Mouse (Mus musculus): ENCODE data around the gene Bag1. TPM values are rescaled to one million over a fixed set of nuclear protein-coding genes. Genes with fewer than 3 reads are reported as not detected.

Gene Bag1
- polyA plus RNA-seq, 1 experiment from 2014 or later, result 239 TPM

DNA sequence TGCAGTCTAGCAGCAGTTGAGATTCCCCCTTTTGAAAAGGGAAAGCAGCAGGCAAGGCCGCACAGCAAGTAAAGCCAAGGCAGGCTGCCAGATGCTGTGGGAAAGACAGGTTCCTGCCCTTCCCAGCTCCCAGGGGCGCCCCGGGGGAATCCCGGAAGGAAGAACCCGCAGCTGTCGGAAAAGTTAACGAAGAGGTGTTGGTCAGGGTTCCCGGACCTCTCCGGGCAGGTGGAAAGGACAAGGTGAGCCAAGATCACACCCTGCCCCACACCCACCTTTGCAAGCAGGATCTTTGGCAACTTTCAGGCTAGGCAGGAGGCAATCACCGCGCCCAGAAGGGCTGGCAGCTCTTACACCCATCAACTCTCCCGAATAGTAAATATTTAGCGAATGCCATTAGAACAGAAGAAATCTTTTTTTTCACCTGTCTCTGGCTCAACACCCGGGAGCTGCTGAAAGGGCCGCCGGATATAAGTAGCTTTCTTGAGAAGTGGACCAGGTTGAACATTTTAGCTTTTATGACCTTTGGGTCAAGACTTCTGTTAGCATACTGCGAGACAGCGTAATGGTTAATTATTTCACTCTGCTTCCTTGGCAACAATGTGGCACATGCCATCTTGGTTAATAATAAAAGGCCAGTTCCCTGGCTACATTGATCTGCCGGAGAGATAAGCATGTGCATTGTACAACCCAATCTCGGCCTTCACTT is 39.7 kb downstream of the Bag1 start:
- H3K27me3 ChIP-seq, result no peaks in the 10 kb centered on the region
- no peak for ATAC-seq (ENCODE audit: insufficient number of reproducible peaks, insufficient read depth, low FRiP score, low TSS enrichment, low read depth)
- no peaks in the 10 kb centered on the region for H3K4me1 ChIP-seq (replicated peaks)
- H3K4me3 ChIP-seq (replicated peaks), result no peak overlapping the region
- no peaks in the 10 kb centered on the region for H3K9me3 ChIP-seq
- WGBS, result 38% methylated on average over 20 of the region's 20 CpGs
- H3K36me3 ChIP-seq, result no peaks in the 10 kb centered on the region
- H3K9ac ChIP-seq (replicated peaks), result no peak overlapping the region
- no peak overlapping the region for H3K4me2 ChIP-seq
- H3K27ac ChIP-seq, result no peak overlapping the region

DNA sequence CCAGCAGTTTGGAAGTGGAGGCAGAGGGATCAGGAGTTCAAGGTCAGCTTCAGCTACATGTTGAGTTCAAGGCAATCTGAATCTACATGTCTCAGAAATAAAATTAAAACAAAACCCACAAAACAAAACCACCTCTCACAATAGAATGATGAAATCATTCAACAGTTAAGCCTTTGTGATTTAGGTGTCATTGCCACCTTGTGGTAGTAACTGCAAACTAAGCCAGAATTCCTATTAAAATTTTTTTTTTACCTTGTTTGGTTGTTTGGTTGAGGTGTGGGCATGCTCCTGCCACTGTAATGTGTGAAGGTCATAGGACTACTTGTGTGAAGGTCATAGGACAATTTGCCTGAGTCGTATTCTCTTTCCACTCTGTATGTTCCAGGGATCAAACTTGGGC is 41.8 kb downstream of the Bag1 start:
- whole genome bisulfite sequencing, result 70% methylated on average over 1 of the region's 1 CpGs
- Histone ChIP-seq H3K4me3 (replicated peaks) (no peak overlapping the region), H3K9ac (replicated peaks) (no peak overlapping the region), H3K4me2 (no peak overlapping the region), H3K27ac (no peak overlapping the region), H3K4me1 (replicated peaks) (no peaks in the 10 kb centered on the region), H3K36me3 (no peaks in the 10 kb centered on the region), H3K9me3 (no peaks in the 10 kb centered on the region), H3K27me3 (no peaks in the 10 kb centered on the region)
- ATAC-seq (ENCODE audit: insufficient number of reproducible peaks, insufficient read depth, low FRiP score, low TSS enrichment, low read depth), result no peak

DNA sequence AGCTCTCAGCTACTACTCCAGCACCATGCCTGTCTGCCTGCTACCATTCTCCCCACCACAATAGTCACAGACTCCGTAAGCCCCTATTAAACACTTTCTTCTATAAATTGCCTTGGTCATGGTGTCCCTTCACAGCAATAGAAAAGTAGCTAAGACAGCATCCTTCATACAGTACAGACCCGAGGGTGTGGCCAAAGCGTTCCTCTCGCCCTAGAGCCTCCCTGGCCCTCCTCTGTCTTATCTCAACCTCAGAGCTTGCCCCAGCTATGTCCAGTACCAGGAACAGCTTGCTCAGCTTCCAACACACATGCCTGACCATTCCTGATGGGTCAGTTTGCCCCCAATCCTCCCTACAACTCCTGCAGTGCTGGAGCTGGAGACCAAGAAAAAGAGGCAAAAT is 47.5 kb downstream of the Bag1 start:
- ATAC-seq (ENCODE audit: insufficient number of reproducible peaks, insufficient read depth, low FRiP score, low TSS enrichment, low read depth), result no peak
- no peak overlapping the region for H3K4me3 ChIP-seq (replicated peaks)

DNA sequence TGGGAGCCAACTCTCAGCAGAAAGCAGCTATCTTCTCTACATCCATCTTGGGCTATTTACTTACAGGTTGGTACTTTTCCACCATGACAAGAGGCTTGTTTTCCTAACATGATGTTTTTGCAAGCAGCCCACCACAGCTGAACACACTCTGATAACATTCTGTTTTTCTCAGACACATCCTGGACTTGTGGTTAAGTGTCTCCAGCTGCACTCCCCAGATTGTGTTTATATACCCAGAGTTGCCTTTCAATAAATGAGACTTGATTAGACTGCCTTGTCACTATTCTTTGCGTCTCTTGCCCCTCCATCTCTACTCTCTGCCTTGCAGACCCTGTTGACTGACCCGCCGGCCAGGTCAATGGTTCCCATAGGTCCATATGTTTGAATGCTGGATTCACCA is 48.0 kb downstream of the Bag1 start:
- Histone ChIP-seq H3K9ac (replicated peaks) (no peak overlapping the region), H3K4me2 (no peak overlapping the region), H3K4me3 (replicated peaks) (no peak overlapping the region), H3K27me3 (no peaks in the 10 kb centered on the region), H3K9me3 (no peaks in the 10 kb centered on the region), H3K4me1 (replicated peaks) (peaks cover 9% of the 10 kb centered on the region; the same call in 1 of the 2 replicates), H3K27ac (no peak overlapping the region), H3K36me3 (no peaks in the 10 kb centered on the region)
- no peak for ATAC-seq (ENCODE audit: insufficient number of reproducible peaks, insufficient read depth, low FRiP score, low TSS enrichment, low read depth)
- 93% methylated on average over 3 of the region's 3 CpGs for WGBS

More for the DNA sequence above, 47.5 kb downstream of the Bag1 start:
- H3K27me3 ChIP-seq, result no peaks in the 10 kb centered on the region
- WGBS, result 89% methylated on average over 4 of the region's 4 CpGs
- H3K36me3 ChIP-seq, result no peaks in the 10 kb centered on the region
- H3K4me2 ChIP-seq, result no peak overlapping the region
- peaks cover 9% of the 10 kb centered on the region; the same call in 1 of the 2 replicates for H3K4me1 ChIP-seq (replicated peaks)
- no peak overlapping the region for H3K9ac ChIP-seq (replicated peaks)
- no peaks in the 10 kb centered on the region for H3K9me3 ChIP-seq
- H3K27ac ChIP-seq, result no peak overlapping the region

DNA sequence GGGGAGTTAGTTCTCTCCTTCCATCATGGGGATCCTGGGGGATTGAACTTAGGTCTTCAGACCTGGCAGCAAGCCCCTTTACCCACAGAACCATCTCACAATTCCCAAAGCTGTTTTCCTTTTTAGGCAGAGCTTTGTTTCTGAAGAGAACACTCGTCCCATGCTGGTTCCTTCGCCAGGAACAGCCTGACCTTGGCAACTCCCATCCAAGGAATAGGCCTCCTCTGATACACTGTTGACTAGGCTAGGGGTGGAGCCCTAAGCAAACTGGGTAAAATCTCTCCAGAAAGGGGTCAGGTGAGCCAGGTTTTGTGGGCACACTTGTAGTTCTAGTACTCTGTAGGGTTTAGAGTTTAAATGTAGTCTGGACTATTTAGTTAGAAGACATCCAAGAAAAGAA is 48.8 kb downstream of the Bag1 start:
- Histone ChIP-seq H3K4me3 (replicated peaks) (no peak overlapping the region), H3K36me3 (no peaks in the 10 kb centered on the region), H3K9ac (replicated peaks) (no peak overlapping the region), H3K27ac (no peak overlapping the region), H3K4me2 (no peak overlapping the region), H3K4me1 (replicated peaks) (peaks cover 9% of the 10 kb centered on the region; the same call in 1 of the 2 replicates), H3K9me3 (no peaks in the 10 kb centered on the region), H3K27me3 (no peaks in the 10 kb centered on the region)
- ATAC-seq (ENCODE audit: insufficient number of reproducible peaks, insufficient read depth, low FRiP score, low TSS enrichment, low read depth), result no peak
- WGBS, result 73% methylated on average over 2 of the region's 2 CpGs

DNA sequence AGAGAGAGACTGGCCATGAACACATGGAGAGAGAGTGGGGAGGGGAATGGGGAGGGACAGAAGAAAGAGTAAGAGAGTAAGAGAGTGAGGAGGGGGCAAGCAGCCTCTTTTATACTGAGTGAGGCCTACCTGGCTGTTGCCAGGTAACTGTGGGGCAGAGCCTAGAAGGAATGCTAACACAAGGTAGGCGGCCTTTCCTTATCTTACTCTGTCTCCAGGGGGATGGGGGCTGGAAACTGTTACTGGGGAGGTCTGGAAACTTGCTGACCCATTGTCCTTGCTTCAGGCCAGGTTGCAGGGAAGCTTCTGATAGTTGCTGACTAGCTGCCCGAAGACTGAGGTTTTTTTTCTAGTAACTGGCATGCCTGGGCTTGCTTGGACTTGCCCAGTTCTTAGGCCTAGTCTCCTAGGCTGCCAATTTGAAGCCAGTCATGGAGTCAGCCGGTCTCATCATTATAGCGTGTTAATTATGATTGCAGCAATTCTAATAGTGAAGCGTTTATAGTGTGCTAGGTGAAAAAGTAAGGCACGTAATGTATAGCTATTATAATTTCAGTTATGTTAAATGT is 49.5 kb downstream of the Bag1 start:
- Histone ChIP-seq H3K4me1 (replicated peaks) (peaks cover 9% of the 10 kb centered on the region; the same call in 1 of the 2 replicates), H3K27ac (no peak overlapping the region), H3K4me3 (replicated peaks) (no peak overlapping the region), H3K9me3 (no peaks in the 10 kb centered on the region), H3K27me3 (no peaks in the 10 kb centered on the region), H3K36me3 (no peaks in the 10 kb centered on the region), H3K9ac (replicated peaks) (no peak overlapping the region), H3K4me2 (no peak overlapping the region)
- ATAC-seq (ENCODE audit: insufficient number of reproducible peaks, insufficient read depth, low FRiP score, low TSS enrichment, low read depth), result no peak
- WGBS, result 79% methylated on average over 6 of the region's 6 CpGs

DNA sequence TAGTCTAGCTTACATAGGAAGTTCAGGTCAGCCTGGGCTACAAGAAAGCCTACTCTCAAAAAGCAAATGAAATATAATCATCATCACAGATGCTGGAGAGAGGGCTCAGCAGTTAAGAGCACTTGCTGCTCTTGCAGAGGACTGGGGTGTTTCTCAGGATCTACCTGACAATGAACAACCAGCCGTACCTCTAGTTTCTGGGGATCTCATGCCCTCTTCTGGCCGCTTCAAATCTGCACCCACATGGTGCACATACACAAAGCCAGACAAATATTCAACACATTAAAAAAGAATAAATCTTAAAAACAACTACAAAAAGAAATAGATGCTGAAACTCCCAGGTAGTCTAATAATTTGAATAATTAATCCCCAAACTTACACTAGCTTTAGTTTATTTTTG is 52.4 kb downstream of the Bag1 start:
- Histone ChIP-seq H3K27ac (no peak overlapping the region), H3K27me3 (no peaks in the 10 kb centered on the region), H3K36me3 (no peaks in the 10 kb centered on the region), H3K9me3 (no peaks in the 10 kb centered on the region), H3K4me1 (replicated peaks) (peaks cover 9% of the 10 kb centered on the region; the same call in 1 of the 2 replicates), H3K4me3 (replicated peaks) (no peak overlapping the region), H3K4me2 (no peak overlapping the region), H3K9ac (replicated peaks) (no peak overlapping the region)
- WGBS, result 94% methylated on average over 2 of the region's 2 CpGs
- ATAC-seq (ENCODE audit: insufficient number of reproducible peaks, insufficient read depth, low FRiP score, low TSS enrichment, low read depth), result no peak

DNA sequence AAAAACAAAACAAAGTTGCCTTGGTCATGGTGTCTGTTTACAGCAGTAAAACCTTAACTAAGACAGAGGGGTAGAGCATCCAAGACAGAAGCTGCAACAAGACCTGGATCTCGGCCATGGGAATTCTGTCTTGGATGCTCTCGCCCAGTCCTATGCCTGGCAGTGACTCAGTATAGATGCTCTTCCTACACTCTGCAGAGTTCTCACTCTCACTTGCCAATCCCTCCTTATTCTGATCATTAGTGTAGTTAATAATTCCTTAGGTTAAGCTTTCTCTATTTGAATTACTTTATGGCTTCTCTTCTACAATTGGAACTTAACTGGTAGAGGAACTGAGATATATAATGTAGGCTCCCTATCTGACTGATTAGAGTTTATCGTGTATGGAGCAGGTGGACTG is 53.0 kb downstream of the Bag1 start:
- Histone ChIP-seq H3K9me3 (no peaks in the 10 kb centered on the region), H3K9ac (replicated peaks) (no peak overlapping the region), H3K4me3 (replicated peaks) (no peak overlapping the region), H3K4me2 (no peak overlapping the region), H3K27ac (no peak overlapping the region), H3K27me3 (no peaks in the 10 kb centered on the region), H3K36me3 (no peaks in the 10 kb centered on the region), H3K4me1 (replicated peaks) (peaks cover 9% of the 10 kb centered on the region; the same call in 1 of the 2 replicates)
- 92% methylated on average over 3 of the region's 3 CpGs for WGBS
- ATAC-seq (ENCODE audit: insufficient number of reproducible peaks, insufficient read depth, low FRiP score, low TSS enrichment, low read depth), result no peak

DNA sequence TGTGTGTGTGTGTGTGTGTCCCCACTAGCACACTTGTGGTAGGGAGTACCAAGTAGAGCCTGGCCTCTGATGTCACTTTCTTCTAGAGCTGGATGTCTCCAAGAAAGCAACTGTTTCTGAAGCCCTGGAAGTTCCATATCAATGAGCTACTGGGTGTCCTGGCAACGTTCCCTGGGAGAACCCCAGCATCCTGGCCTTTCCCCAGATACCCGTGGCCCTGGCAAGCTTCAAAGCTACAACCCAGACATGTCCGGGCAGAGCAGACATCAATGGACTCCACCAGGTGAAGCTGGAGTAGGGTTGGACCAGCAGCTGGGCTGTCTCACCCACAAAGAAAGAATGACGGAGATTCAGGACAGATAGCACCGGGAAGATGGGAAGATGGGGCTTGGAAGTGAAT is 56.9 kb downstream of the Bag1 start:
- ATAC-seq (ENCODE audit: insufficient number of reproducible peaks, insufficient read depth, low FRiP score, low TSS enrichment, low read depth), result no peak
- 75% methylated on average over 5 of the region's 5 CpGs for WGBS
- Histone ChIP-seq H3K9me3 (no peaks in the 10 kb centered on the region), H3K4me2 (no peak overlapping the region), H3K9ac (replicated peaks) (no peak overlapping the region), H3K27ac (no peak overlapping the region), H3K4me3 (replicated peaks) (no peak overlapping the region), H3K36me3 (no peaks in the 10 kb centered on the region), H3K27me3 (no peaks in the 10 kb centered on the region), H3K4me1 (replicated peaks) (no peaks in the 10 kb centered on the region)

DNA sequence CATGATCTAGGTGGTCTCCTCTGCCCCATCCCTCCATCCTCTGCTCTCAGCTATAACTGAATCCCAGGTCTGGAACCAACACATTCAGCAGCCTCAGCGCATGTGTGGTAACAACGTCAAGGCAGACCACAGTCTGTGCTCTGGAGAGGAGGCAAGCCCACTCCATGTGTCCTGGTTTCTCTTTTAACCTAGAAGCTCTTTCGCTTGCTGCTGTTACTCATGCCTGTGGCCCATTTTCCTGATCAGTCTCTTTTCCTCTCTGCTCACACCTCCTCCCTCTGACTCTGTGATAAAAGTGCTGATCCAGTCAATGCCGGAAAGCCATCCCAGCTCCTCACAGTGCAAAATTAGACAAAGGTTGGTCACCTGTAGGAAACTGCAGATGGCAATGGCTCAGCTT is 58.1 kb downstream of the Bag1 start:
- WGBS, result 83% methylated on average over 4 of the region's 4 CpGs

DNA sequence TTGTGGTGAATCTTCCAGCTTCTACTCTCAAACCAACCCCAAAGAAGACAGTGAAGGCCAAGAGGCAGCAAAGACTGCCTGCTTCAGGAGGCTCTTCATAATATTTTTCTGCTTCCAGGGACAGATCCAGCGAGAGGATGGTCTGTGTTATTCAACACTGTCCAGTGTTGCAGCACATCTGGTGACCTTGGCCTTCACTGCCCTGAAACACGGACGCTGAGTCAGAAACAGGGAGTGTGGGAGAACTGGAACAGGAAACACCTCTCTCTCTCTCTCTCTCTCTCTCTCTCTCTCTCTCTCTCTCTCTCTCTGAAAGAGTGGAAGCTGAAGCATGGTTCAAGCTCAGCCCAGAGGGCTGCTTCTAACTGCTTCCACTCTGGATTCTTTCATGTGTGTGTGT is 58.8 kb downstream of the Bag1 start:
- no peaks in the 10 kb centered on the region for H3K27me3 ChIP-seq
- H3K9me3 ChIP-seq, result no peaks in the 10 kb centered on the region
- 47% methylated on average over 3 of the region's 3 CpGs for WGBS
- no peaks in the 10 kb centered on the region for H3K36me3 ChIP-seq
- no peak overlapping the region for H3K4me3 ChIP-seq (replicated peaks)
- no peak for ATAC-seq (ENCODE audit: insufficient number of reproducible peaks, insufficient read depth, low FRiP score, low TSS enrichment, low read depth)
- H3K4me2 ChIP-seq, result no peak overlapping the region
- peaks cover 2% of the 10 kb centered on the region; the same call in 1 of the 2 replicates for H3K4me1 ChIP-seq (replicated peaks)
- no peak overlapping the region for H3K27ac ChIP-seq
- no peak overlapping the region for H3K9ac ChIP-seq (replicated peaks)

More for the DNA sequence above, 58.1 kb downstream of the Bag1 start:
- H3K9me3 ChIP-seq, result no peaks in the 10 kb centered on the region
- H3K27ac ChIP-seq, result no peak overlapping the region
- no peak overlapping the region for H3K4me2 ChIP-seq
- no peaks in the 10 kb centered on the region for H3K27me3 ChIP-seq
- no peaks in the 10 kb centered on the region for H3K4me1 ChIP-seq (replicated peaks)
- no peak for ATAC-seq (ENCODE audit: insufficient number of reproducible peaks, insufficient read depth, low FRiP score, low TSS enrichment, low read depth)
- no peaks in the 10 kb centered on the region for H3K36me3 ChIP-seq
- no peak overlapping the region for H3K9ac ChIP-seq (replicated peaks)
- no peak overlapping the region for H3K4me3 ChIP-seq (replicated peaks)

DNA sequence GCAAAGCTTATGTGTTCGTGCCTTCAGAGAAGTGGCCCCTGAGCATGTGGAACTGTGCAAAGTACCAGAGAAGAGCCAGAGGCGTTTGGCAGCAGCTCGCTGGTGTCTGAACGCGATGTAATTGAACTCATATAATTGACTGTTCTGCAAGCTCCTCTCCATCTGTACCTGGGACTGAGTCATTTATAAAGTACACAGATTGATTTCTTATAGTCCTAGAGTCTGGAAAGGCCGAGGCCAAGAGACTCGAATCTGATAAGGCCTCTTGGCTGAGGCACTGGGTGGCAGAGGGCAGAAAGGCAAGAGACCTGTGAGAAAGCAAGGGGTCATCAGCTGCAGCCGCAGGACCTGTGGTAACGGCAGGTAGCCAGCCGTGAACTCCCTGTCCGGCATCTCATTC is 59.3 kb downstream of the Bag1 start:
- 0 out of 2 replicates have a peak overlapping the region, but pooled peaks have one; percentile 29 for H3K27ac ChIP-seq
- no peaks in the 10 kb centered on the region for H3K27me3 ChIP-seq
- H3K4me2 ChIP-seq, result no peak overlapping the region
- H3K9ac ChIP-seq (replicated peaks), result no peak overlapping the region
- peaks cover 4% of the 10 kb centered on the region; the same call in 1 of the 2 replicates for H3K4me1 ChIP-seq (replicated peaks)
- WGBS, result 80% methylated on average over 11 of the region's 11 CpGs
- H3K36me3 ChIP-seq, result no peaks in the 10 kb centered on the region
- ATAC-seq (ENCODE audit: insufficient number of reproducible peaks, insufficient read depth, low FRiP score, low TSS enrichment, low read depth), result no peak
- no peaks in the 10 kb centered on the region for H3K9me3 ChIP-seq
- H3K4me3 ChIP-seq (replicated peaks), result no peak overlapping the region
